Mouse (Mus musculus) G1E (cell line): Measurements from ENCODE around the gene Eml1. TPM values are rescaled to one million over a fixed set of nuclear protein-coding genes. Genes with fewer than 3 reads are reported as not detected.

Experiments
- ATAC-seq: 2 replicates; pipeline ENCODE4 v1.8.0; 2016; ENCODE audit warnings: mild to moderate bottlenecking; ENCODE audit not compliant: insufficient number of reproducible peaks, poor library complexity, low FRiP score, severe bottlenecking; ENCODE audit errors: extremely low read depth
- DNase-seq: peaks from one replicate; pipeline ENCODE4 v3.0.0; 2012; ENCODE audit warnings: low spot score
- H3K27me3 ChIP-seq: 2 replicates; pipeline ENCODE4 v1.6.1; 2012; ENCODE audit warnings: mild to moderate bottlenecking, low read length, inconsistent platforms; ENCODE audit not compliant: insufficient read depth
- H3K36me3 ChIP-seq: replicated peaks from 2 replicates; pipeline ENCODE3; 2012; ENCODE audit warnings: mild to moderate bottlenecking, inconsistent platforms
- H3K4me1 ChIP-seq: 2 replicates; pipeline ENCODE4 v1.6.1; 2012; ENCODE audit warnings: low read depth, low read length, inconsistent platforms, mixed read lengths; ENCODE audit not compliant: insufficient read depth
- H3K4me3 ChIP-seq: 2 replicates; pipeline ENCODE4 v1.5.1; 2012; ENCODE audit warnings: low read depth, mild to moderate bottlenecking, inconsistent platforms, low read length, moderate library complexity, mixed read lengths
- H3K9me3 ChIP-seq: replicated peaks from 2 replicates; pipeline ENCODE4 v1.6.1; 2012; ENCODE audit warnings: inconsistent platforms
- CTCF ChIP-seq: IDR thresholded peaks from 2 replicates; pipeline ENCODE4 v1.5.1; 2012; ENCODE audit warnings: low read depth, low read length, inconsistent platforms, mixed read lengths
- GATA1 ChIP-seq: IDR thresholded peaks from 2 replicates; pipeline ENCODE4 v1.6.1; 2012; ENCODE audit warnings: borderline replicate concordance, low read length, inconsistent platforms, mixed read lengths
- GATA2 ChIP-seq: IDR thresholded peaks from 2 replicates; pipeline ENCODE4 v1.6.1; 2012; ENCODE audit warnings: low read depth, low read length, inconsistent platforms, borderline replicate concordance
- POLR2AphosphoS5 ChIP-seq: IDR thresholded peaks from 2 replicates; pipeline ENCODE4 v1.6.1; 2012; ENCODE audit warnings: low read depth, low read length, inconsistent platforms; ENCODE audit not compliant: insufficient replicate concordance
- TAL1 ChIP-seq: conservative IDR thresholded peaks from 2 replicates; pipeline ENCODE4 v1.6.1; 2012; ENCODE audit warnings: low read depth, low read length, inconsistent platforms, mixed read lengths
- polyA plus RNA-seq: library from polyadenylated mRNA; stranded (reverse); fragments of >175 nt; gene quantifications from 2 replicates; pipeline ENCODE4 v1.2.3, GENCODE M21; 2012
- total RNA-seq, 2 experiments: library from RNA; stranded (forward) in 1 of 2; stranded (reverse) in 1 of 2; fragments of 200-1000 nt in 1 of 2; fragments of >200 nt in 1 of 2; fragmentation: Nextera tagmentation in 1 of 2; gene quantifications; 2 replicates each; pipeline ENCODE4 v1.2.3; 2014 to 2017

Gene Eml1
- total and polyA plus RNA-seq, 3 experiments, result 0.05 TPM; not detected in 2

- Histone ChIP-seq H3K27me3 (no peaks in the 10 kb centered on the region), H3K36me3 (no peaks in the 10 kb centered on the region), H3K4me1 (no peaks in the 10 kb centered on the region), H3K9me3 (peaks cover 89% of the 10 kb centered on the region), H3K4me3 (no peak overlapping the region; the same call in 1 of the 2 replicates)
- DNase-seq (no peak), ATAC-seq (no peak)
- no peak for TF ChIP-seq GATA1
- TF ChIP-seq POLR2AphosphoS5, result no peak
- no peak for TF ChIP-seq CTCF
- TF ChIP-seq TAL1, result no peak
- TF ChIP-seq GATA2, result no peak
Observed at GRCm38 (mm10) chr12:108386476-108387232, 15.9 kb downstream of the Eml1 start.

- no peaks in the 10 kb centered on the region for H3K36me3 ChIP-seq
- H3K27me3 ChIP-seq, result no peaks in the 10 kb centered on the region
- ATAC-seq (no peak), DNase-seq (no peak)
- no peaks in the 10 kb centered on the region for H3K4me1 ChIP-seq
- H3K4me3 ChIP-seq, result no peak overlapping the region
- H3K9me3 ChIP-seq, result peaks cover 98% of the 10 kb centered on the region
- TF ChIP-seq GATA2, result no peak
- TF ChIP-seq GATA1, result no peak
- no peak for TF ChIP-seq CTCF
- no peak for TF ChIP-seq TAL1
- TF ChIP-seq POLR2AphosphoS5, result no peak
Observed at GRCm38 (mm10) chr12:108389718-108390117, 19.0 kb downstream of the Eml1 start.

GRCm38 (mm10) chr12:108392254-108393044 is 21.7 kb downstream of the Eml1 start:
- Histone ChIP-seq H3K36me3 (no peaks in the 10 kb centered on the region), H3K4me1 (no peaks in the 10 kb centered on the region), H3K9me3 (peaks cover 97% of the 10 kb centered on the region), H3K27me3 (no peaks in the 10 kb centered on the region), H3K4me3 (peak overlapping the region; percentile 16; the same call in 1 of the 2 replicates)
- ATAC-seq (no peak), DNase-seq (no peak)
- no peak for TF ChIP-seq TAL1
- no peak for TF ChIP-seq POLR2AphosphoS5
- TF ChIP-seq GATA1, result no peak
- no peak for TF ChIP-seq GATA2
- TF ChIP-seq CTCF, result no peak

GRCm38 (mm10) chr12:108393082-108393481 is 22.3 kb downstream of the Eml1 start:
- Histone ChIP-seq H3K27me3 (no peaks in the 10 kb centered on the region), H3K36me3 (no peaks in the 10 kb centered on the region), H3K4me1 (no peaks in the 10 kb centered on the region), H3K9me3 (peaks cover 97% of the 10 kb centered on the region), H3K4me3 (no peak overlapping the region)
- DNase-seq (no peak), ATAC-seq (no peak)
- no peak for TF ChIP-seq GATA1
- TF ChIP-seq GATA2, result no peak
- TF ChIP-seq TAL1, result no peak
- TF ChIP-seq CTCF, result no peak
- no peak for TF ChIP-seq POLR2AphosphoS5

- Histone ChIP-seq H3K9me3 (peaks cover 96% of the 10 kb centered on the region), H3K27me3 (no peaks in the 10 kb centered on the region), H3K4me1 (no peaks in the 10 kb centered on the region), H3K4me3 (no peak overlapping the region), H3K36me3 (no peaks in the 10 kb centered on the region)
- TF ChIP-seq GATA1, result no peak
- TF ChIP-seq POLR2AphosphoS5, result no peak
- no peak for TF ChIP-seq CTCF
- TF ChIP-seq GATA2, result no peak
- TF ChIP-seq TAL1, result no peak
- DNase-seq (no peak), ATAC-seq (no peak)
Observed at GRCm38 (mm10) chr12:108393637-108394036, 22.9 kb downstream of the Eml1 start.

- Histone ChIP-seq H3K4me1 (no peaks in the 10 kb centered on the region), H3K9me3 (peaks cover 95% of the 10 kb centered on the region), H3K4me3 (no peak overlapping the region), H3K36me3 (no peaks in the 10 kb centered on the region), H3K27me3 (no peaks in the 10 kb centered on the region)
- ATAC-seq, result no peak
- no peak for DNase-seq
- TF ChIP-seq GATA1, result no peak
- no peak for TF ChIP-seq GATA2
- no peak for TF ChIP-seq CTCF
- TF ChIP-seq TAL1, result no peak
- no peak for TF ChIP-seq POLR2AphosphoS5
Observed at GRCm38 (mm10) chr12:108394534-108395284, 24.0 kb downstream of the Eml1 start.
